In genomic region chr11:5902390-5902789, GRCm38 (mm10) we compare ENCODE assay signal across 10 mouse cellular contexts. TPM values are rescaled to one million over a fixed set of nuclear protein-coding genes. Genes with fewer than 3 reads are reported as not detected.
DNase-seq lines count a peak whose midpoint lies in the region; ATAC-seq and TF ChIP-seq lines count a peak whose summit lies in the region.
"Had no signal": no experiment of that assay in that cellular context is flagged by ENCODE, and none has a peak within 500 bp of the region (broad histone marks: within the 10 kb centered on the region; RNA-seq: fewer than 3 reads in every experiment).

No protein-coding gene starts in this region.

- H3K9me3 ChIP-seq in liver, embryonic 12.5 days (replicated peaks) = no peaks in the 10 kb centered on the region
- H3K9me3 ChIP-seq in liver, postnatal 0 days (ENCODE audit: low read length) = no peaks in the 10 kb centered on the region
- no peaks in the 10 kb centered on the region for H3K9me3 ChIP-seq in forebrain, embryonic 11.5 days (ENCODE audit: control insufficient read depth, low read length)
- no peaks in the 10 kb centered on the region for H3K9me3 ChIP-seq in limb, embryonic 10.5 days (replicated peaks)

- peak overlapping the region; percentile 26; the same call in 1 of the 2 replicates for H3K4me3 ChIP-seq in liver, embryonic 12.5 days
- H3K4me3 ChIP-seq in liver, postnatal 0 days (ENCODE audit: low read depth, low read length) = no peak overlapping the region
- peak overlapping the region; percentile 34 for H3K4me3 ChIP-seq in forebrain, embryonic 11.5 days (ENCODE audit: low read depth, low read length)
- H3K4me3 ChIP-seq in limb, embryonic 10.5 days = peak overlapping the region; percentile 56
- peak overlapping the region; percentile 43 for H3K4me3 ChIP-seq in olfactory bulb, adult 2 months (ENCODE audit: insufficient read depth, low read depth, low read length)
- no peak overlapping the region for H3K4me3 ChIP-seq in gastrocnemius, adult 2 months
- H3K4me3 ChIP-seq: myocyte had no signal

- intact Hi-C loops in gastrocnemius, adult 2 months (cut with DNase I) = no loop called here

- TF ChIP-seq POLR2A in olfactory bulb, adult 2 months (IDR thresholded peaks at IDR 0.05; ENCODE audit: insufficient read depth, low read depth, low read length) = no peak

- TF ChIP-seq EP300 in liver, postnatal 0 days (IDR thresholded peaks at IDR 0.05; ENCODE audit: low read depth) = no peak

- H3K27ac ChIP-seq in liver, embryonic 12.5 days = no peak overlapping the region
- H3K27ac ChIP-seq in liver, postnatal 0 days (ENCODE audit: low read depth) = no peak overlapping the region
- H3K27ac ChIP-seq in forebrain, embryonic 11.5 days (ENCODE audit: low read depth, low read length) = no peak overlapping the region
- peak overlapping the region; percentile 83 for H3K27ac ChIP-seq in limb, embryonic 10.5 days
- peak overlapping the region; percentile 45; the same call in 1 of the 2 replicates for H3K27ac ChIP-seq in olfactory bulb, adult 2 months (ENCODE audit: insufficient read depth, low read depth, low read length)
- H3K27ac ChIP-seq in gastrocnemius, adult 2 months = no peak overlapping the region

- H3K4me2 ChIP-seq in liver, embryonic 12.5 days = peak overlapping the region; percentile 55
- H3K4me2 ChIP-seq in liver, postnatal 0 days (ENCODE audit: low read depth, low read length) = no peak overlapping the region
- peak overlapping the region; percentile 65 for H3K4me2 ChIP-seq in forebrain, embryonic 11.5 days (ENCODE audit: low read depth, low read length, severe bottlenecking)

- no peak for DNase-seq in liver, postnatal 0 days
- no peak for DNase-seq in forebrain, embryonic 11.5 days (ENCODE audit: low spot score)
- DNase-seq in limb, embryonic 10.5 days (ENCODE audit: low spot score) = no peak
- DNase-seq in urinary bladder, postnatal 4 days (ENCODE audit: low spot score in 2 of 2) = no peak
- no peak for DNase-seq in gastrocnemius, adult 2 months
- DNase-seq in layer of hippocampus, adult 9-11 months = no peak

- peaks cover 27% of the 10 kb centered on the region for H3K4me1 ChIP-seq in liver, embryonic 12.5 days
- H3K4me1 ChIP-seq in liver, postnatal 0 days (ENCODE audit: insufficient read depth) = no peaks in the 10 kb centered on the region; the same call in 1 of the 2 replicates
- H3K4me1 ChIP-seq in forebrain, embryonic 11.5 days (replicated peaks; ENCODE audit: control insufficient read depth, insufficient read depth, low read length) = peaks cover 10% of the 10 kb centered on the region; the same call in 1 of the 2 replicates
- H3K4me1 ChIP-seq in limb, embryonic 10.5 days = peaks cover 39% of the 10 kb centered on the region
- H3K4me1 ChIP-seq in olfactory bulb, adult 2 months (ENCODE audit: control insufficient read depth, insufficient read depth, low read length) = peaks cover 41% of the 10 kb centered on the region

- no peaks in the 10 kb centered on the region for H3K36me3 ChIP-seq in liver, embryonic 12.5 days
- 0 out of 2 replicates have a peak, but pooled peaks cover 3% of the 10 kb centered on the region for H3K36me3 ChIP-seq in liver, postnatal 0 days (replicated peaks; ENCODE audit: insufficient read depth, low read length)
- no peaks in the 10 kb centered on the region for H3K36me3 ChIP-seq in forebrain, embryonic 11.5 days (ENCODE audit: control insufficient read depth, insufficient read depth, low read length)
- H3K36me3 ChIP-seq in limb, embryonic 10.5 days = no peaks in the 10 kb centered on the region

- ATAC-seq in liver, embryonic 12.5 days = no peak
- ATAC-seq in liver, postnatal 0 days = no peak
- 0 out of 2 replicates have a peak, but pooled peaks have one; percentile 4 for ATAC-seq in forebrain, embryonic 11.5 days (replicated peaks; ENCODE audit: low FRiP score)

- 6% methylated on average over 6 of the region's 6 CpGs for WGBS in liver, embryonic 12.5 days (ENCODE audit: insufficient replicate concordance)
- WGBS in liver, postnatal 0 days (ENCODE audit: insufficient replicate concordance) = 23% methylated on average over 6 of the region's 6 CpGs
- 7% methylated on average over 6 of the region's 6 CpGs for WGBS in forebrain, embryonic 11.5 days
- 8% methylated on average over 6 of the region's 6 CpGs for WGBS in limb, embryonic 10.5 days
- WGBS in olfactory bulb, adult 2 months = 21% methylated on average over 6 of the region's 6 CpGs

- H3K27me3 ChIP-seq in liver, embryonic 12.5 days (replicated peaks) = peaks cover 72% of the 10 kb centered on the region
- peaks cover 40% of the 10 kb centered on the region for H3K27me3 ChIP-seq in liver, postnatal 0 days (ENCODE audit: insufficient read depth, low read length)
- H3K27me3 ChIP-seq in forebrain, embryonic 11.5 days (ENCODE audit: control insufficient read depth, insufficient read depth, low read length) = no peaks in the 10 kb centered on the region; the same call in none of the 2 replicates
- H3K27me3 ChIP-seq in limb, embryonic 10.5 days (ENCODE audit: low read depth, poor library complexity, severe bottlenecking) = peaks cover 66% of the 10 kb centered on the region

- no peak for TF ChIP-seq CTCF in liver, postnatal 0 days (IDR thresholded peaks at IDR 0.05; ENCODE audit: low read depth)
- no peak for TF ChIP-seq CTCF in olfactory bulb, adult 2 months (IDR thresholded peaks at IDR 0.05; ENCODE audit: insufficient read depth, low read depth, low read length)
- no peak for TF ChIP-seq CTCF in gastrocnemius, adult 2 months (IDR thresholded peaks at IDR 0.05)

- peak overlapping the region; percentile 14; the same call in 1 of the 2 replicates for H3K9ac ChIP-seq in liver, embryonic 12.5 days
- no peak overlapping the region for H3K9ac ChIP-seq in liver, postnatal 0 days (replicated peaks)
- peak overlapping the region; percentile 67 for H3K9ac ChIP-seq in forebrain, embryonic 11.5 days (ENCODE audit: low read length)

RNA-seq across cellular contexts. Expression of gene Myl7, which starts 3.8 kb away (rescaled TPM):
- polyA plus RNA-seq in liver, embryonic 12.5 days (2016; fragmentation: Nextera tagmentation; extraction: Ambion mirVana) = 21.8 and 22.5 TPM in 2 replicates
- polyA plus RNA-seq in liver, postnatal 0 days (2015; fragmentation: Nextera tagmentation; extraction: Ambion mirVana) = 2.4 and 2.6 TPM in 2 replicates
- polyA plus RNA-seq in forebrain, embryonic 11.5 days (2014; fragmentation: Nextera tagmentation; extraction: Ambion mirVana) = 0.47 and 1.3 TPM in 2 replicates
- polyA plus RNA-seq in limb, embryonic 10.5 days (2016; fragmentation: Nextera tagmentation; extraction: Ambion mirVana) = 6.8 and 8.0 TPM in 2 replicates
- polyA plus RNA-seq in olfactory bulb, adult 2 months (2012; ENCODE audit: insufficient read depth, insufficient read length, low replicate concordance, missing spikeins) = not detected in 2 replicates
- total RNA-seq in gastrocnemius, adult 2 months (2021) = not detected
- total RNA-seq: hematopoietic stem cell, adult 5-6 weeks had no signal
- polyA plus RNA-seq: myocyte had no signal

RNA-seq across cellular contexts. Expression of gene Pold2, which starts 24.3 kb away (rescaled TPM):
- polyA plus RNA-seq in liver, embryonic 12.5 days (2016; fragmentation: Nextera tagmentation; extraction: Ambion mirVana) = 105 TPM in 2 replicates
- polyA plus RNA-seq in liver, postnatal 0 days (2015; fragmentation: Nextera tagmentation; extraction: Ambion mirVana) = 24.0 and 27.0 TPM in 2 replicates
- 130 TPM in 2 replicates for polyA plus RNA-seq in forebrain, embryonic 11.5 days (2014; fragmentation: Nextera tagmentation; extraction: Ambion mirVana)
- polyA plus RNA-seq in limb, embryonic 10.5 days (2016; fragmentation: Nextera tagmentation; extraction: Ambion mirVana) = 165 and 175 TPM in 2 replicates
- polyA plus RNA-seq in olfactory bulb, adult 2 months (2012; ENCODE audit: insufficient read depth, insufficient read length, low replicate concordance, missing spikeins) = not detected in 2 replicates
- 10 to 100 TPM; 39.7 to 48.5 TPM for total RNA-seq in gastrocnemius, adult 2 months (2021)

RNA-seq across cellular contexts. Expression of gene Aebp1, which starts 40.6 kb away (rescaled TPM):
- 8.5 and 9.6 TPM in 2 replicates for polyA plus RNA-seq in liver, embryonic 12.5 days (2016; fragmentation: Nextera tagmentation; extraction: Ambion mirVana)
- 2.9 and 3.1 TPM in 2 replicates for polyA plus RNA-seq in liver, postnatal 0 days (2015; fragmentation: Nextera tagmentation; extraction: Ambion mirVana)
- 20.4 and 24.9 TPM in 2 replicates for polyA plus RNA-seq in forebrain, embryonic 11.5 days (2014; fragmentation: Nextera tagmentation; extraction: Ambion mirVana)
- polyA plus RNA-seq in limb, embryonic 10.5 days (2016; fragmentation: Nextera tagmentation; extraction: Ambion mirVana) = 8.2 TPM in 2 replicates
- polyA plus RNA-seq in olfactory bulb, adult 2 months (2012; ENCODE audit: insufficient read depth, insufficient read length, low replicate concordance, missing spikeins) = not detected in 2 replicates
- 10 to 100 TPM; 52.8 to 72.3 TPM for total RNA-seq in gastrocnemius, adult 2 months (2021)

RNA-seq across cellular contexts. Expression of gene Gck, which starts 47.5 kb away (rescaled TPM):
- polyA plus RNA-seq in liver, embryonic 12.5 days (2016; fragmentation: Nextera tagmentation; extraction: Ambion mirVana) = 0.31 and 0.37 TPM in 2 replicates
- 0.66 and 1.3 TPM in 2 replicates for polyA plus RNA-seq in liver, postnatal 0 days (2015; fragmentation: Nextera tagmentation; extraction: Ambion mirVana)
- polyA plus RNA-seq in forebrain, embryonic 11.5 days (2014; fragmentation: Nextera tagmentation; extraction: Ambion mirVana) = 1.8 and 4.5 TPM in 2 replicates
- polyA plus RNA-seq in limb, embryonic 10.5 days (2016; fragmentation: Nextera tagmentation; extraction: Ambion mirVana) = 0.55 and 1.3 TPM in 2 replicates
- polyA plus RNA-seq in olfactory bulb, adult 2 months (2012; ENCODE audit: insufficient read depth, insufficient read length, low replicate concordance, missing spikeins) = not detected in 2 replicates
- 1 to 10 TPM; 1.8 to 7.8 TPM for total RNA-seq in gastrocnemius, adult 2 months (2021)
- total RNA-seq: hematopoietic stem cell, adult 5-6 weeks had no signal

RNA-seq across cellular contexts. Expression of gene Ykt6, which starts 53.1 kb away (rescaled TPM):
- polyA plus RNA-seq in liver, embryonic 12.5 days (2016; fragmentation: Nextera tagmentation; extraction: Ambion mirVana) = 25.2 and 25.7 TPM in 2 replicates
- polyA plus RNA-seq in liver, postnatal 0 days (2015; fragmentation: Nextera tagmentation; extraction: Ambion mirVana) = 15.1 and 16.6 TPM in 2 replicates
- polyA plus RNA-seq in forebrain, embryonic 11.5 days (2014; fragmentation: Nextera tagmentation; extraction: Ambion mirVana) = 25.5 and 27.2 TPM in 2 replicates
- 55.5 and 65.5 TPM in 2 replicates for polyA plus RNA-seq in limb, embryonic 10.5 days (2016; fragmentation: Nextera tagmentation; extraction: Ambion mirVana)
- not detected in 2 replicates for polyA plus RNA-seq in olfactory bulb, adult 2 months (2012; ENCODE audit: insufficient read depth, insufficient read length, low replicate concordance, missing spikeins)
- 10 to 100 TPM; 37.0 to 46.7 TPM for total RNA-seq in gastrocnemius, adult 2 months (2021)

Comparison
In these comparisons a context has a peak if more than half of its experiments do, and no peak if none do; other contexts are left out.
1. H3K4me3 ChIP-seq: peak in liver, embryonic 12.5 days (single experiment), forebrain, embryonic 11.5 days (single experiment), limb, embryonic 10.5 days (single experiment) and olfactory bulb, adult 2 months (single experiment); none in liver, postnatal 0 days (single experiment) and gastrocnemius, adult 2 months (single experiment).
2. H3K27ac ChIP-seq: peak in limb, embryonic 10.5 days (single experiment) and olfactory bulb, adult 2 months (single experiment); none in liver, embryonic 12.5 days (single experiment), liver, postnatal 0 days (single experiment), forebrain, embryonic 11.5 days (single experiment) and gastrocnemius, adult 2 months (single experiment).